Mouse (Mus musculus) liver, adult 2 months (tissue): ENCODE results near the gene Ivd.

Experiments
- CTCF ChIP-seq: fragments of 200-500 bp; IDR thresholded peaks from 2 replicates; pipeline ENCODE4 v1.5.1; 2011; ENCODE audit warnings: low read depth, low read length, control low read depth
- POLR2A ChIP-seq: fragments of 200-500 bp; IDR thresholded peaks from 2 replicates; pipeline ENCODE4 v1.6.1; 2011; ENCODE audit warnings: low read length, control low read depth; ENCODE audit not compliant: insufficient read depth; ENCODE audit errors: extremely low read depth

- TF ChIP-seq CTCF, result no peak
- TF ChIP-seq POLR2A, result no peak
Measured at GRCm38 (mm10) chr2:118903333-118903741, 41.6 kb downstream of the Ivd start.
